Mouse (Mus musculus) cerebellum, adult 8-10 months (tissue): ENCODE measurements at regions not wholly inside any gene's neighbourhood (a gene's known extent, or its start where the extent isn't known, plus 50 kb on each side); places are given as distances from the start of the nearest gene placed in this dataset.

Experiments used
- DNase-seq: peaks from one replicate; pipeline ENCODE4 v3.0.0; 2022

DNA sequence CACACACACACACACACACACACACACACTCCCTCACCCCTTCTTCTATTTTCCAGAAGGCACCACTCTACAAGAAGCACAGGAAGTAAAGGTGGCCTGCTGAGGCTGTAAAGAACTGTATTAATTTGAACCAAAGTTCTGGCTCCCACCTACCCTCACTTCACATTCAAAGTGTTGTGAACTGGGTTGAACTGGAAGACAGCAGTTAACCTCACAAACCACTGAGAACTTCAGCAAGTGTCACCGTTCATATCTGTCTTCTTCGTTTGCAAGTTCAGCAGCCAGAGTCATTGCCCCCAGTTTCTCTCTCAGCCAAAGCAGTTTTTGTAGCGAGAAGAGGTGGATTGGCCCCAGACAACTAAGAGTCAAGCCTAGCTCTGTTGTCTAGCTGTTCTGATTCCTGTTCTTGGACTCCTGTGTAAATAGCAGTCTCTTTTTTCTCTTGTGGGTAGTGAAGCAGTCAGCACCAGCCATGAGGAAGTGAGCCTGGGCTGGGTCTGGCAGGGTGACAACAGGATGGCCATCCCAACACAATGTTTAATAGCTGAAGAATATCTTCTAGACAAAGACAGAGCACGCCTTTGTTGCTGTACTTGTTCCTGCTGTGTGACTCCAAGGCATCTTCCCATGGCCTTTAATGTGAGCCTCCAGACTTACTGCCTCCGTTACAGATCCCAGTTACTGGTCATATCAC is 452.0 kb upstream of the Meis1 start:
- no peak for DNase-seq

DNA sequence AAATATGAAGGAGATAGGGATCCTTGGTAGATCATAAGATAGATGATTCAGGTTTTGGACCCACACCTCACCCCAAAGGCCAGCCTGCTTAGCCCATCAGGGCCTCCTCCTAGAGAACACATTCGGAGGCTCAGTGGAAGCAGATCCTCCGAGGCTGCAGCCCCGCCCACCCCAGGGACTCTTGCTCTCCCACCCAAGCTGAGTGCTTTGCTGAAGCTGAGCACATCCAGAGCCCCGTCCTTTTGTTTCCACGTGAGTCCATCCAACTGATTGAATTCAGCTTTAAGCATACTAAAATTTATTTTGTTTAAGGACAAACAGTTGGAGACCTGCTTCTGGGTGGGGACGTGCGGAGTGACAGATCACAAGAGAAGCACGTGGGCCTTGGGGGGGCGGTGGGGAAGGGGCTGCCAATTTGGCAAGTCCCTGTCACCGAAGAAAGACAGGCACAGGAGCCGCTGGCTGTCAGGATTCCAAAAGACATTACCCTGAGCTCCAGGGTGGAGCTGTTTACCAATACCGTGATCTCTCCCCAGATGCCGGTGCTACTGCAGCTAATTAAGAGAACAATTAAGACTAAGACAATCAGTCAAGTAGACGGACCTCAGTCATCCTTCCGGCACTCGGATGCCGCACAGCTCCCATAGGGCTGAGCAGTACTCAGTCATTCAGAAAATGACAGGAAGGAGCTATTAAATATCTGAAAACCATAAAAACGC is 448.9 kb upstream of the Spred2 start:
- DNase-seq = no peak

DNA sequence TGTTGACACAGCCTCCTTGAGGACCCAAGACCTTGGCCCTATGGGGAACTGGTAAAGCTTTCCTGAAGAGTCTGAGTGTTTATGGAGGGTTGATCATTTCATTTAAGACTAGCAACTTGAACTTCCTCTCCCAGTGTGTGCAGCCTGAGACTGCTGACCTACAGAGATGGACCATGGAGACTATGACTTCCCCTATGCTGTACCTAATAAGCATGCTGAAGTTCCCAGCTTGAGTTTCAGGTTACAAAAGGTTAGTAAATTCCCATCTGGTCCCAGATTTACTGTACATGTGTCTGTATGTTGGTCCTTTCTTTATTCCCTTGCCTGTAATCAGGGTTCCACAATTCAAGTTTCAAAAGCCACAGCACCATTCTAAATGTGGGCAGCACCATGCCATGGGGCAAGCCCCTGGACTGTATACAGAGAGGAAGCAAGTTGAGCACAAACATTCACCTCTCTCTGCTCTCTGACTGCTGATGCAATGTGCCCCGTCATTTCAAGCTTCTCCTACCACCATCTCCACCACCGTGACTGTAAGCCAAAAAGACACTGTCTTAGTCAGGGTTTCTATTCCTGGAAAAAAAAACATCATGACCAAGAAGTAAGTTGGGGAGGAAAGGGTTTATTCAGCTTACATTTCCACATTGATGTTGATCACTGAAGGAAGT is 431.0 kb upstream of the Spred2 start:
- no peak for DNase-seq

DNA sequence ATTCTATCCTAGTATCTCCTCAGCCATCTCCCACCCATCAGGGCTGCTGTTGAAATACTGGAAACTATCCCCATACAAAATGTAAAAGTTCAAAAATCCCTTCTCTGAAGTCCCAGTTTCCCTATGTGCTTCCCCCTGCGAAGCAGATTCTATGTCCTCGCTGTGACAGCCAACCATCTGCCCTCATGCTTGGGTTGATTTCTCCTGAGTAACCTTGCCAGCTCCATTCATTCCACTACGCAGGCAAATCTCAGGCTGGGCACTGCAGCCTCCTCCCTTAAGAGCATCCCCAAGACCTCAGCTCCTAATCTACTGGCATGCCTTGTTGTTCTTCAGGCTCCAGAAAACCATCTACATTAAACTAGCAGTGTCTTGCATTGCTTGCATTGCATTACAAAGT is 402.5 kb upstream of the Spred2 start:
- no peak for DNase-seq

DNA sequence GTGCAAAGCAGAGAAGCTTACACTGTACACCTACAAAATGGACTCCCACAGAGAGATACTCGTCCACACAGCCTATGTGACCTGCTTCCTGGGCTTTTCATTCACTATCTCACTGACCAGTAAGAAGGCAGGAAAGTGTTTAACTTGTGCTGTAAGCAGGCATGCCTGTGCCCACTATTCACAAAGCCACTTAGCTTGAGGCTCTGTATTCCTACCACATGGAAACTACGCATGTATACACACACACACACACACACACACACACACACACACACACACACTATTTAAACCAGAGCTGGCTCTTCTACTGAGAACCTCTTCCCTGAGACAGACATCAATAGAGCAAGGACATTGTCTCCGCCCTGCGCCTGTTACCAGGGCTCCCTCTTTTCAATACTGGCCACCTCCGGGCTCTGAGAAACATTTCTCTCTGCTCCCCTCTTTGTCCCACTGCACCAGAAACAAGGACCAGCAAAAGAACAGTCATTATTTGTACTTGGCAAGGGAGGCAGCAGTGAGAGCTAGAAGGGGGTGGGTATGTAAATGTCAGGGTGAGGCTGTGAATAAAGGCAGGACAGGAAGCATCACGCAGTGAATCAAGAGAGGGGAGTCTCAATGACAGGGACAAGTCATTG is 400.2 kb upstream of the Spred2 start:
- DNase-seq = no peak

DNA sequence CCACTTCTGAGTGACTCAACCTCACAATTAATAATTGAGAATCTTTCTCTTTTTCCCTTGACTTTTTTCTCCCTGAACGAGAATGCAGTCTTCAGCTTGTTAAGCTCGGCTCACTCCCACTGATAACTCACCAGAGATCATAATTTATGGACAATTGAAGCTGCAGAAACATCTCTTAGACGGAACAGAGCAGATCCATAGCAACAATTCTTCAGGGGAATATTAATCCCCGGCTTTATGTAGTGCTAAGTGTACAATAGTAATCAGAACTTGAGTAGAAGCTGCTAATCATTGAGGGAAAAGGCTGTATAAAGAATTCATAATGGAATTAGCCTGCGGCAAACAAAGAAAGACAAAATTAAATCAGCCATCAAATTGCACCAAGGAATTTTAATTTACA is 395.0 kb upstream of the Spred2 start:
- DNase-seq = no peak

DNA sequence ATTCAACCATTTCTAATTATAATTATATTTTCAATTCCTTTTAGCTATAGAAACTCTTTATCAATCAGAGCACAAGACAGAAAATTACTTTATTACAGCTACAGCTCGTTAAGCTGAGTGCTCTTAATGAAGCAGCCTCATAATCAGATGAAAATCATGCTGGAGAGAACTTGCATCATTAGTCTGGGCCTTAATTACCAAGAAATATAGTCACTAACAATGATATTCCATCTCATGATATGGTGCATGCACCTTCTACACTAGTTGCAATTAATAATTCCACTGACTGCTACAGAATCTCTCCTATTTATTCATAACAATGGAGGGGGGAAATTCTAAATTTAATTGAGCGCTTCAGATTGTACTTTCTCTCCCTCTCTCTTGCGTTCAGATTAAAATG is 393.5 kb upstream of the Spred2 start:
- DNase-seq = no peak

DNA sequence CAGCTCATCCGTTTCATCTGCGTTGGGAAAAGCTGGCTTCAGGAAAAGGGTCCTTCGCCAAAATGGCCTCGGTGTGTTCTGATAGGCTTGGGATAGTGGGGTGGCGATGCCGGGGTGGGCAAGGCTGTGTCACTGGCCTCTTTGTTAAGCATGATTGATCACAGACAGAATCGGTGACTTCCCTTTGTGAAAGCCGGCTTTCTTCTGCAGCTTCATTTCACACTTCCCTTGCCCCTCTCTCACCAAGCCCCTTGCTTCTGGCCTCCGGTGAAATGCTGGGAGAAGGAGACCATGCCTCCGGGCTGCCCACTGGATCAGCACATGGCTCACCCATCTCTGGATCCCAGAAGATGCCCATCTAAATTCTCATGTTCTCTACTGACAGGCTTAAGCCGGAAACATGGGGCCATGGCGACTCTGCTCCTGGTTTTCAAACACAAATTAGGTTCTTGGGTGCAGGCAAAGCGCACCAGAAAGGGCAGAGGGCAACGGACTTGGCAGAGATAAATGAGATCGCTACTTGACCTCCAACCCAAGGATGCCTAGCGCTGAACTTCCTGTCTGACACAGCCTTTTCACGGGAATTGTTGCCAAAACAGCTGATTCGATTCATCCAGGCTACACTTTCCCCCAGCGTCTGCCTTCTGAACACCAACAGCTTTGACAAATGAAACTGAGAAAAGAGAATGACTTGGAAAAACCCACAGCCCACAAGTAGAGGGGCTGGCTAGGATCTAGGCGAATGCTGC is 392.7 kb upstream of the Spred2 start:
- DNase-seq = no peak

DNA sequence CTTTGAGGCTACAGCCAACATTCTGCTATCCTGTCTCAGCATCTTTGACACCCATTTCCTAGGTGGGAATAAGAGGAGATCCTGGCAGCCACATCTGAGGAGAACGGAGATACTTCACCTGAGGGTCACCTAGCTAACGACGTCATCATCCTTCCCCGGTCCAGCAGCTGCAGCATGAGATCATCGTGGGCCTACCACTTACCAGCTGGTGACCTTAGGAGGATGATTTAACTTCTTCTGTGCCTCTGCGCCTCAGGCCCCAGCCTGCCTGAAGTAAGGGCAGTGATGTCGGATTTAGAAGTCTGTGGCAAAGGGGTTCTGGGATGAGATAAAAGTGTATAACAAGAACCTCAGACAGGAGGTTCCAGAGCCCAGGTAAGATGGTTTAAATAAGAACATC is 391.3 kb upstream of the Spred2 start:
- no peak for DNase-seq

DNA sequence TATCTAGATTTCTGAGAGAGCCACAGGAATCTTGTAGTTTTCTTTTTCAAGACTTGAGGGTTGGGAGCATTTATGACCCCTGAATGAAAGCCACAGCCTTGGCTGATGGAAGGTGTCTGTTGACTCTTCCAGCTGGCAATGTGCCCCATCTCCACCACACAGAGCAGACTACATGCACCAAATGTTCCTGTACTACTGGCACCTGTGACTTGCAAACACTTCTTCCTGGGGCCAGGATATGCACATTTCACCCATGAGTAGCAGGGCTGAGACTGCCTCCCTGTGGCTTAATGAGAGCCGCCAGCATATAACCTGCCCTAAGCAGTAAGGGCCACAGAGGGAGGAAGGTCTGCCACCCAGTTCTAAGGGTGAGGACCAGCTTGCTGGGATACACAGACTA is 390.5 kb upstream of the Spred2 start:
- DNase-seq = no peak

DNA sequence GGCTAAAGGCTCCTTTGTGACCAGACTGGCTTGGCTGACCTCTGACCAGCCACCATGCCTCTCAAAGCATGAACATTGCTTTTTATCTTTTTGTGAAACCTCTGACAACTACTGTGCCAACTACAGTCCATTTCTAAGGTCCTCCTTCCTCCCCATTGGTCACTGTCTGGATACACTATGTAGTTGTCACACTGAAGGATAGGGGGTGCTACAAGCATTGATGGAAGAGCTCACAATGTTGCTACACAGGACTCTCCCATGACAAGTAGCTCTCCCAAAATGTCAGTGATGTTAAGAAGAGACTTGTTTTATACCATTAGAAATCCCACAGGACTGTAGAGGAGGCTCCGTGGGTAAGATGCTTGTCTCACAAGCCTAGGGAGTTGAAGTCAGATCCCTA is 389.0 kb upstream of the Spred2 start:
- no peak for DNase-seq

DNA sequence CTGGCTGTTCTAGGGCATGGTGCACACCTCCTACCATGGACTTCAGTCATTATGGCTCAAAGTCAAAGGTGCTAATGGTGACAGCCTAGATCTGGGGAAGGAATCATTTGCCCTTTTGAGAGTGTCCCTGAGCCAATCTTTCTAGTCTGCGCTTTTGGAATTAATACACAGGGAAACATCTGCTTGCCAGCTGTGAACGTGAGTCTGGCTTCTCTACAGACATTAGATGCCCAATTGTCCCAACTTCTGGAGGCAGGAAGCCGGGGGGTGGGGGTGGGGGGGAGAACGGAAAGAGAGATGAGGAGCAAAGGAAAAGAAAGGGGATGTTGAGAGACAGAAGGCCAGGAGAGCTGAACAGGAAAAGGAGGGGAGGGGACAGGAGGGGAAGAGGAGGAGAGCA is 377.9 kb upstream of the Spred2 start:
- no peak for DNase-seq

DNA sequence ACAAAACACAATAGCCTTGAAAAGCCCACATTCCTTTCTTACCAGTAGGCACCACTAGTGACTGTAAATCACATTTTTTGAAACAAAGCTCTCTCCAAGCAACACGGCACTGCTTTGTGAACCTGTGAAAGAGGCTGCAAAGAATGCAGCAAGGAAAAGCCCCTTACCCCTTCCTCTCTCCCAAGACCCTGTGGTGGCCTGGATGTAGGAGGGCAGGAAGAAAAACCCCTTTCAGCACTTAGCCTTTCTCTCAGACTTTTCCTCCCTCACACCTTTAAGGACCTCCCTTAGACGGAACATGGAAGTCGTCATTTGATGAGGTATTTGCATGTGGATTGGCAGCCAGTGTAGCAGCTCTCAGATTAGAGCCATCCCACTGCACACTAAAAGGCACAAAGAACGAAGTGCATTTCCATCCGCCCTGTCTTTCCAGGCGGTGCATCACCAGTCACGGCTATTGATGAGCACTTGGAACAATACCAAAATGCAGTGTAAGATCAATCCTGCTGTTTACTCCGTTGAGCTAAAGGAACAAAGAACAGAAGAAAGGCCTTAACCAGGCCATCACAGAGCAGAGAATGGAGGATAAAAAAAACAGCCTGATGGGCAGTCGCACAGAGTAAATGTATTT is 369.7 kb upstream of the Spred2 start:
- DNase-seq = no peak

DNA sequence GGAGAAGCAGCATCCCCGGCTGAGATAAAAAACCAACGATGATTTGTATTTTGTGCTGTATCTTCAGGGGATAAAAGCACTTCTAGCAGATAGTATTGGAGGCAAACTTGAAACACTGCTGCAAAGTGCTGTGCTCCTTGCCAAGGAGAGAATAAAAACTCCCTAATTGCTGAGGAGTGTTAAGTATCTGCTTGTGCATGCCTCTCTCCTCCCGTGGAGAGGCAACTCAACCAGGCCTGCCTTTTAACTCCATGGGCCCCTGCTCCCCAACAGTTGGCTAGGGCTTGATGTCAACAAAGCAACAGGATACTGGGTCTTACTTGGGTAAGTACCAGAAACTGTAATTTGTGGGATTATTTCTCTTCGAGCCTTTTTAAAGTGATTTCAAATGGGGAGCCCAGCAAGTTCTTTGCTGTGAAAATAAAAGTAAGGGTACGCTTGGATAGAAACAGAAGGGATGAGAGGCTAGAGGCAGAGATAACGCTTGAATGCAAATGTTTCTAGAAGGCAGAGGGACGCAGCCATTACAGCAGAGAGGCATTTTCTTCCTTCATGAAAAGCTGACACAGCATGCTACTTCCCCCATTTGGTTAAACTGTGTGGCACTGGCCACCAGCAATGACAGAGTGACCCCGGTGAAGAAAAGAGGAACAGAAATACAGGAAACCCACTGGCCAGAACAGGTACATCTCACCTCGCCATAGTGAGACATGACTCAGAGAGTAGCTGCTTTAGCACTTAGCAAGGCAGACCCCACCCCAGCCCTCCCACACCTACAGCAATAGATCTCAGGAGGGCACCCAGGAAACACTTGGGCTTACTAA is 369.0 kb upstream of the Spred2 start:
- no peak for DNase-seq

DNA sequence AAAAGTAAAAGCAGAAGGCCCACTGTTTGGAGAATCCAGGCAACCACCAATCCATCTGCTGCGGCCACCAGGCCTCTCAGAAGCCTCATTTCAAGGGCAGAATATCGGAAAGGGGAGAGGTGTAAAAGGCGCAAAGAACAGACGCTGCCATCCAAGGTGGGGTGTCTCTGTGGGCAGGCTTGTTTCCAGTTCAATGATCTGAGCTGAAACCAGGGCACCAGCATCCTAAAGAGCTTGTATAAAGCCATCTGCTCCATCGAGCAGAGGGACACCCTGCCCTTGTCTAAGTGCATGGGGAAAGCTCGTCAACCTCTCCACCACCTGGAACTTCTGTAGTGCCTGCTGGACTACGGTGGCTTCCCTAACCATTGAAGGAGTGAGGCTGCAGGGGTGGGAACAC is 363.7 kb upstream of the Spred2 start:
- DNase-seq = no peak

DNA sequence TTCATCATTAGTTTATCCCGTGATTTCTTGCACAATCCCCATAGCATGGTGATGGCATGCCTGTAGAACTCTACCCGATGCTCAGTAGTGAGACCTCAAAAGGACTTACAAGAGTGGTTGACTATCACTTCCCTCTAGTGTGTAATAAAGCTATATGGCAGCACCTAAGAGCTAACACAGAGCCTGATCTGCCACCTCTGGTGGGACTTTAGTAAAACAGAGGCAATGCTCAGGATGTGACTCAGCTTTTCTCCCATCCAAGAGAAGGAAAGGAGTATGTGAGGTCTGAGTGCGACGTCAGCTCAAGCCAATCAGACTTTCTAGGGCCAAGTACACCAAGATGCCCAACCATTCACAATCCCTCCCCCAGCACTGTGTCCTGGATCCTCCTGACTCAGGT is 361.5 kb upstream of the Spred2 start:
- DNase-seq = no peak

DNA sequence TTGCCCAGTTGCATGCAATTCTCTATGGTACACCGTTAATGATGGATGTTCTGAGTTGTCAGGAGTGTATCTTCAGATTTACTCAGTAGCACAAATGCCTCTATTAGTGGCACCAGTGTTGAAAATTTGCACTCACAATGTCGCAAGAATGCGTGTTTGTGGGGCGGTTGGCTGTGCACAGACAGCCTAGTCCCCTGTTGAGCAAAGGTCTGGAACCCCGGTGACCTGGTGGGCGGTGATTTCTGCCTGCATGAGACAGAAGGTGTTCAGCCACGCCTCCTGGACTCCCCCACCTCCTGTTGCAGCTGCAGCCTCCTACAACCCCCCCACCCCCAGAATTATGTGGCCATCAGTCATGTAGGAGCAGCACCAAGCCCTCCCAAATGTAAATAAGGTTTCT is 338.9 kb upstream of the Spred2 start:
- DNase-seq = no peak

DNA sequence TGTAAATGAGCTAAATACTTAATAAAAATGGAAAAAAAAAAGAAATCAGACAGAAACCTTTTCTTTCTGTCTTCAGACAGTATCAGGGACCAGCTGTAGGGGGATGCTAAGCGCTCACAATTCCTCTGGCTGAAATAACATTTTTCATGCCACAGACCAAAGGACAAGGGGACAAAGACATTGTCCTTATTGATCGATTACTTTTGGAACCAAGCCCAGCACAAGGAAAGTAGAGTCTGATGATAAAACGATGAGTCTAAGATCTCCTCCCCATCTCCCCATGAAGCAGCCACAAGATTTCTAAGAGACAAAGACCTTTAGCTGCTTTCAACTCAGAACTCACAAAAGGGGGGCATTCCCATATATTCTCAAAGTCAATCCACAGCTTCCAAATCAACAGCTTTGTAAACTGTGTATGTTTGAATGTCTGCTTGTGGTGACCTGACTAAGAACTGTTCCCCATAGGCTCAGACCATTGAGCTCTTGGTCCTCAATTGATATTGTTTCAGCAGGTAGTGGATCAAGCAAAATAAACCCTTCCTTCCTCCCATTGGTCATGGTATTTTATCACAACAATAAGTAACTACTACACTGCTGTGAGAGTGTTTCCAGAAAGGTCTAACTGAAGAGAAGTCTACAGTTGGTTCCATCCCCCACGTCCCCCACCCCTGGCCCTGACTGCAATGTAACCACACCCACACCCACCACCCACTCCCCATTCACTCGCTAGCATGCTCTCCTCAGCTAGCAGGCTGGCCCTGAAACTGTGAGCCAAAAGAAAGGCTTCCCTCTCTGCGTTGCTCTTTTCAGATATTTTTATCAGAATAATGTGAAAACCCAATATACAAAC is 331.4 kb upstream of the Spred2 start:
- DNase-seq = no peak

DNA sequence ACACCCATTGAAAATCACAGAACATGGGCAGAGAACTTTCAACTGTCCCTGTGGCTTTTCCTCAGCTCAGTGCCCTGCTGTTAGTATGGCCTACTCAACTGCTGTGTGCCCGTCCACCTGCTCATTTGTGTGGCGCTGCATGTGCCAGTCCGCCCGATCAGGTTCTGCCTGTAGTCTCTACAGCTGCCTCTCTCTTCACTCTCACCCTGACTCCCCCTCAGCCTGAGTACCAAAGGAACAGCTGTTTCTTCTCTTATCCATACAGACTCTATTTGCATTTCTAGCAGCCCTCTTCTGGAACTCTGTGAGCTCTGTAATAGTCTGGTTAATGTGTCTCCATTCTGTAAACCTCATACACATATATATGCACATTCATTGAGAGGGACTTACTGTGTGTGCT is 329.1 kb upstream of the Spred2 start:
- no peak for DNase-seq

DNA sequence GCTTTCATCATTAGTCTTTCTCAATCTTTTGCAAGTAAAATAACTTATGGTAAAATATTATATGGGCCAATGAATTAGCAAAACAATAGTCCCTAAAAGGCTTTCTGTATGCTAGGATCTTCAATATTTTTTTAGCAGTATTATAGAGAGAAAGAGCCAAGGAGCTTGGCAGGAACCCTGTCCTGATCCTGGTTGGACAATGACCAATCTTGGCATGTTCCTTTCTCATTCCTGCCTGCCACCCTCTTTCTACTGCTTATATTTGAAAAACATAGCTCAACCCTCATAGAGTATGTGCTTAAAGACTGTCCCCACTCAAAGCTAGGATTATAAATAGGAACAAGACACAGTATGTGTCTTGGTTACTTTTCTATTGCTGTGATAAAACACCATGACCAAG is 327.8 kb upstream of the Spred2 start:
- no peak for DNase-seq

DNA sequence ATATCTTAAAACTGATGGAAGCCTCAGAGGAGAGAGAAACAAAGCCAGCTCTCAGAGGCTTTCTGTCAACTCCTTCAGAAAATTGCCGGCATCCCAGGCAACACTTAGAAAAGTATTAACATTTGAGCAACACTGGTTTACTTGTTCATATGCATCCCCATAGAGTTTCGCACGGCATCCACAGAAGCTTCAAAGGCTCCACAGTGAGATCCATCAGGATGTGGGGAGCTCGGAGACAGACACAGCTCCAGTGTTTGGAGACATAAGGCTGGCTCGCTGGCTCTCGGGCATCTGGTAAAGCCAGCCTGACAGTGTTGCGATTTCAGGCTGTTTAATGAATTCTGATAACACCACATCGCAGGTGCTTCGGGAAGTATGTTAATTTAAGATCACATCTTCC is 324.7 kb upstream of the Spred2 start:
- DNase-seq = no peak
